Mouse (Mus musculus): ENCODE data around the gene Vrk2.

- no peak for TF ChIP-seq CTCF (IDR thresholded peaks at IDR 0.05; ENCODE audit: control insufficient read depth, insufficient read depth, insufficient read length)
- no peak for TF ChIP-seq USF1 (IDR thresholded peaks at IDR 0.05; ENCODE audit: low read depth)
- no peak for TF ChIP-seq MAX (IDR thresholded peaks at IDR 0.05)
These were observed 112.0 kb downstream of the Vrk2 start for GRCm38 (mm10) chr11:26481691-26482242.

Measured in C2C12 (cell line).